26 mouse cellular contexts compared by ENCODE assay signal in the genomic region with DNA sequence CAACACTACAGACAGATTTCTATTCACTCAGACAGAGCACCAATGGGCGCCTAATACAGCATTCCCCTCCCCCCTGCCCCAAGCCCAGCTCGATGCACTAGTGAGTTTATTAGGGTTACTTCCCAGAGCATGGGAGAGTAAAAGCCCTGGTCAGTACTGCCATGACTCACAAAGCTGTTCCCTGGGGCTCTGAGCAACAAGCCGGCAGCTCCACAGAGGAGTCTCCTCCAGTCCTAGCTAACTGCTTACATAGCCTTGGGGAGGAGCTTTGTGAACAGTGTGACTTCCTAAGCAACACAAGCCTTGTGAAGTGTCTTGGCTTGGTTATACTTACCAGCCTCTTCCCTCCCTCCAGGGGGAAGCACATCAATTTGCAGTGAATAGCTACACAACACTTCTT. TPM values are rescaled to one million over a fixed set of nuclear protein-coding genes. Genes with fewer than 3 reads are reported as not detected.
A peak's percentile ranks its signal among the peaks of the same experiment; 100 is the strongest.
DNase-seq lines count a peak whose midpoint lies in the region; ATAC-seq and TF ChIP-seq lines count a peak whose summit lies in the region.
"Had no signal": no experiment of that assay in that cellular context is flagged by ENCODE, and none has a peak within 500 bp of the region (broad histone marks: within the 10 kb centered on the region; RNA-seq: fewer than 3 reads in every experiment).

No protein-coding gene starts in this region.

- peak overlapping the region; percentile 4; the same call in 1 of the 2 replicates for H3K9ac ChIP-seq in limb, embryonic 13.5 days
- H3K9ac ChIP-seq in liver, embryonic 12.5 days, result no peak overlapping the region
- H3K9ac ChIP-seq: embryonic facial prominence, embryonic 12.5 days; embryonic facial prominence, embryonic 15.5 days; forebrain, embryonic 13.5 days; heart, embryonic 12.5 days; heart, embryonic 15.5 days; hindbrain, embryonic 13.5 days had no signal

- WGBS in limb, embryonic 13.5 days, result 38% methylated on average over 3 of the region's 3 CpGs
- 40% methylated on average over 3 of the region's 3 CpGs for WGBS in limb, embryonic 10.5 days
- 36% methylated on average over 3 of the region's 3 CpGs for WGBS in liver, embryonic 12.5 days (ENCODE audit: insufficient replicate concordance)

- intact Hi-C loops in gastrocnemius, postnatal 14 days (cut with DNase I; ENCODE audit: low total_unique reads), result no loop called here

- no peaks in the 10 kb centered on the region for H3K27me3 ChIP-seq in limb, embryonic 13.5 days
- H3K27me3 ChIP-seq in limb, embryonic 10.5 days (ENCODE audit: low read depth, poor library complexity, severe bottlenecking), result 0 out of 2 replicates have a peak, but pooled peaks cover 7% of the 10 kb centered on the region
- peaks cover 46% of the 10 kb centered on the region for H3K27me3 ChIP-seq in myocyte (ENCODE audit: control insufficient read depth, insufficient read depth, insufficient read length)
- peaks cover 10% of the 10 kb centered on the region for H3K27me3 ChIP-seq in liver, embryonic 12.5 days (replicated peaks)
- H3K27me3 ChIP-seq: embryonic facial prominence, embryonic 12.5 days; embryonic facial prominence, embryonic 15.5 days; hindbrain, embryonic 13.5 days had no signal

- ATAC-seq in limb, embryonic 13.5 days (ENCODE audit: low FRiP score, low read depth), result no peak
- ATAC-seq in liver, embryonic 12.5 days, result no peak
- ATAC-seq: activated CD4-positive, CD25-positive, alpha-beta regulatory T cell, adult 4 months; forebrain, embryonic 13.5 days; forebrain, embryonic 16.5 days; intestine, postnatal 0 days had no signal

- no peak overlapping the region for H3K4me2 ChIP-seq in limb, embryonic 13.5 days (replicated peaks)
- H3K4me2 ChIP-seq in myocyte (ENCODE audit: low read depth), result peak overlapping the region; percentile 8
- H3K4me2 ChIP-seq in liver, embryonic 12.5 days, result no peak overlapping the region
- H3K4me2 ChIP-seq: embryonic facial prominence, embryonic 12.5 days; embryonic facial prominence, embryonic 15.5 days; forebrain, embryonic 13.5 days; heart, embryonic 12.5 days; heart, embryonic 15.5 days; hindbrain, embryonic 13.5 days had no signal

- H3K9me3 ChIP-seq in limb, embryonic 13.5 days, result no peaks in the 10 kb centered on the region
- H3K9me3 ChIP-seq in limb, embryonic 10.5 days (replicated peaks), result no peaks in the 10 kb centered on the region
- no peaks in the 10 kb centered on the region for H3K9me3 ChIP-seq in liver, embryonic 12.5 days (replicated peaks)
- H3K9me3 ChIP-seq: embryonic facial prominence, embryonic 12.5 days; embryonic facial prominence, embryonic 15.5 days; forebrain, embryonic 13.5 days; heart, embryonic 12.5 days; heart, embryonic 15.5 days; hindbrain, embryonic 10.5 days; hindbrain, embryonic 13.5 days had no signal

- TF ChIP-seq POLR2A in myocyte (IDR thresholded peaks at IDR 0.05; ENCODE audit: insufficient read length, low read depth), result no peak

- no peaks in the 10 kb centered on the region for H3K36me3 ChIP-seq in limb, embryonic 13.5 days
- no peaks in the 10 kb centered on the region for H3K36me3 ChIP-seq in limb, embryonic 10.5 days
- H3K36me3 ChIP-seq in myocyte (ENCODE audit: control insufficient read depth, insufficient read depth), result no peaks in the 10 kb centered on the region
- H3K36me3 ChIP-seq in liver, embryonic 12.5 days, result no peaks in the 10 kb centered on the region
- H3K36me3 ChIP-seq: embryonic facial prominence, embryonic 12.5 days; embryonic facial prominence, embryonic 15.5 days; heart, embryonic 12.5 days; heart, embryonic 15.5 days; hindbrain, embryonic 10.5 days; hindbrain, embryonic 13.5 days had no signal

- no peaks in the 10 kb centered on the region for H3K79me2 ChIP-seq in myocyte (ENCODE audit: control insufficient read depth, insufficient read depth)

- DNase-seq in gastrocnemius, postnatal 14 days, result peak; percentile 18
- no peak for DNase-seq in gastrocnemius, adult 8-10 months (ENCODE audit: low spot score in 2 of 2)
- no peak for DNase-seq in limb, embryonic 10.5 days (ENCODE audit: low spot score)
- peak; percentile 6 for DNase-seq in Muller cell, postnatal 12 days (ENCODE audit: inconsistent ontology term)
- no peak for DNase-seq in cerebellum, postnatal 36 days
- DNase-seq: adrenal gland, adult 8-10 months; cerebellum, adult 18-20 months; cerebellum, adult 9-10 months; cerebellum, postnatal 14 days; gastrocnemius, postnatal 25 days; heart, adult 18-20 months; heart, postnatal 10 days; heart, postnatal 36 days had no signal

- no peak overlapping the region for H3K4me3 ChIP-seq in limb, embryonic 13.5 days
- H3K4me3 ChIP-seq in limb, embryonic 10.5 days, result no peak overlapping the region
- no peak overlapping the region for H3K4me3 ChIP-seq in myocyte
- no peak overlapping the region for H3K4me3 ChIP-seq in liver, embryonic 12.5 days
- H3K4me3 ChIP-seq: embryonic facial prominence, embryonic 12.5 days; embryonic facial prominence, embryonic 15.5 days; forebrain, embryonic 13.5 days; heart, embryonic 12.5 days; heart, embryonic 15.5 days; hindbrain, embryonic 10.5 days; hindbrain, embryonic 13.5 days had no signal

- H3ac ChIP-seq in myocyte (ENCODE audit: control insufficient read depth, insufficient read length), result no peak overlapping the region

- H3K27ac ChIP-seq in limb, embryonic 13.5 days, result no peak overlapping the region
- no peak overlapping the region for H3K27ac ChIP-seq in limb, embryonic 10.5 days
- H3K27ac ChIP-seq in liver, embryonic 12.5 days, result no peak overlapping the region
- H3K27ac ChIP-seq: embryonic facial prominence, embryonic 12.5 days; embryonic facial prominence, embryonic 15.5 days; forebrain, embryonic 13.5 days; heart, embryonic 15.5 days; hindbrain, embryonic 10.5 days; hindbrain, embryonic 13.5 days had no signal

- no peaks in the 10 kb centered on the region for H3K4me1 ChIP-seq in limb, embryonic 13.5 days
- peaks cover 17% of the 10 kb centered on the region for H3K4me1 ChIP-seq in limb, embryonic 10.5 days
- no peaks in the 10 kb centered on the region for H3K4me1 ChIP-seq in liver, embryonic 12.5 days
- H3K4me1 ChIP-seq: forebrain, embryonic 13.5 days; heart, embryonic 12.5 days; heart, embryonic 15.5 days; hindbrain, embryonic 10.5 days; hindbrain, embryonic 13.5 days had no signal

TF ChIP-seq in myocyte, 11 proteins besides CTCF, POLR2A, EP300 and RAD21:
- TF ChIP-seq E2F4 (IDR thresholded peaks at IDR 0.05; ENCODE audit: insufficient read depth), result no peak
- no peak for TF ChIP-seq REST (IDR thresholded peaks at IDR 0.05; ENCODE audit: insufficient read depth, insufficient read length)
- TF ChIP-seq TCF12 (IDR thresholded peaks at IDR 0.05; ENCODE audit: insufficient read depth, poor library complexity, severe bottlenecking), result no peak
TF ChIP-seq in myocyte: peak in this region for 0.

RNA-seq across cellular contexts. Expression of a gene that starts 11.2 kb away (rescaled TPM):
- total RNA-seq in gastrocnemius, postnatal 14 days (2021), result 1 to 10 TPM; 4.2 to 4.4 TPM
- total RNA-seq in gastrocnemius, adult 8-10 months (2022), result 1 to 10 TPM; 1.4 to 2.2 (median 1.8) TPM
- polyA plus RNA-seq in limb, embryonic 13.5 days (2015; fragmentation: Nextera tagmentation; extraction: Ambion mirVana), result 11.2 and 12.4 TPM in 2 replicates
- polyA plus RNA-seq in limb, embryonic 10.5 days (2016; fragmentation: Nextera tagmentation; extraction: Ambion mirVana), result 15.4 and 17.5 TPM in 2 replicates
- polyA plus RNA-seq in myocyte (2012; fragmentation: generic; extraction: Trizol), result 12.5 TPM
- 9.9 and 10.4 TPM in 2 replicates for polyA plus RNA-seq in liver, embryonic 12.5 days (2016; fragmentation: Nextera tagmentation; extraction: Ambion mirVana)

Comparison
In these comparisons a context has a peak if more than half of its experiments do, and no peak if none do; other contexts are left out.
1. DNase-seq: peak in gastrocnemius, postnatal 14 days (single experiment) and Muller cell, postnatal 12 days (single experiment); none in gastrocnemius, adult 8-10 months (0 of 2), limb, embryonic 10.5 days (single experiment) and cerebellum, postnatal 36 days (0 of 2).